Mouse (Mus musculus) heart, embryonic 11.5 days (tissue): ENCODE results near the gene Acin1. TPM values are rescaled to one million over a fixed set of nuclear protein-coding genes. Genes with fewer than 3 reads are reported as not detected.

Experiments
- ATAC-seq: fragments of 200-750 bp; cut with Nextera tagmentation; replicated peaks from 2 replicates; pipeline ENCODE4 v1.8.0; 2017; ENCODE audit warnings: moderate library complexity; ENCODE audit not compliant: insufficient number of reproducible peaks, low FRiP score, low TSS enrichment
- H3K27ac ChIP-seq: fragments of 300-500 bp; sonication (generic); 2 replicates; pipeline ENCODE4 v1.5.1; 2014; ENCODE audit warnings: mild to moderate bottlenecking, low read depth, low read length
- H3K27me3 ChIP-seq: fragments of 300-500 bp; sonication (generic); 2 replicates; pipeline ENCODE4 v1.6.1; 2014; ENCODE audit warnings: mild to moderate bottlenecking, low read length, mixed read lengths; ENCODE audit not compliant: control insufficient read depth, insufficient read depth
- H3K36me3 ChIP-seq: fragments of 300-500 bp; sonication (generic); 2 replicates; pipeline ENCODE4 v1.6.1; 2014; ENCODE audit warnings: mild to moderate bottlenecking, low read length, moderate library complexity, mixed read lengths; ENCODE audit not compliant: control insufficient read depth, insufficient read depth
- H3K4me1 ChIP-seq: fragments of 300-500 bp; sonication (generic); 2 replicates; pipeline ENCODE4 v1.6.1; 2014; ENCODE audit warnings: low read length; ENCODE audit not compliant: control insufficient read depth, insufficient read depth
- H3K4me2 ChIP-seq: fragments of 300-500 bp; sonication (generic); 2 replicates; pipeline ENCODE4 v1.6.1; 2014; ENCODE audit warnings: mild to moderate bottlenecking, moderate library complexity
- H3K4me3 ChIP-seq: fragments of 300-500 bp; sonication (generic); 2 replicates; pipeline ENCODE4 v1.5.1; 2014; ENCODE audit warnings: low read depth, low read length
- H3K9ac ChIP-seq: fragments of 300-500 bp; sonication (generic); 2 replicates; pipeline ENCODE4 v1.6.1; 2014; ENCODE audit warnings: mild to moderate bottlenecking, low read depth, low read length, moderate library complexity
- H3K9me3 ChIP-seq: fragments of 300-500 bp; sonication (generic); replicated peaks from 2 replicates; pipeline ENCODE4 v1.6.1; 2016; ENCODE audit warnings: low read length; ENCODE audit not compliant: control insufficient read depth
- WGBS: fragments of 180-500 bp; shearing (Covaris S2); extraction: QIAGEN DNeasy Blood & Tissue Kit; methylation state at CpG from one replicate; pipeline ENCODE4 v1.1.7; 2014; ENCODE audit not compliant: insufficient replicate concordance; 5-methylcytosine and 5-hydroxymethylcytosine counted together
- polyA plus RNA-seq: library from polyadenylated mRNA; unstranded; fragments of >200 nt; fragmentation: Nextera tagmentation; extraction: Ambion mirVana; gene quantifications from 2 replicates; pipeline ENCODE4 v1.2.1, GENCODE M21; 2014

Gene Acin1
- polyA plus RNA-seq, 1 experiment from 2014 or later: 96.8 TPM

- WGBS: 87% methylated on average over 10 of the region's 10 CpGs
- no peak for ATAC-seq
- H3K9ac ChIP-seq: no peak overlapping the region
- no peaks in the 10 kb centered on the region for H3K27me3 ChIP-seq
- H3K36me3 ChIP-seq: peaks cover 39% of the 10 kb centered on the region
- H3K4me3 ChIP-seq: no peak overlapping the region
- H3K4me1 ChIP-seq: no peaks in the 10 kb centered on the region
- no peaks in the 10 kb centered on the region for H3K9me3 ChIP-seq
- no peak overlapping the region for H3K4me2 ChIP-seq
- H3K27ac ChIP-seq: no peak overlapping the region
Observed at GRCm38 (mm10) chr14:54664477-54665222, 22.1 kb downstream of the Acin1 start.

GRCm38 (mm10) chr14:54660009-54660408, 26.7 kb downstream of the Acin1 start:
- no peaks in the 10 kb centered on the region for H3K27me3 ChIP-seq
- H3K9me3 ChIP-seq: no peaks in the 10 kb centered on the region
- H3K9ac ChIP-seq: no peak overlapping the region
- peaks cover 29% of the 10 kb centered on the region for H3K36me3 ChIP-seq
- no peak overlapping the region for H3K4me2 ChIP-seq
- H3K4me3 ChIP-seq: no peak overlapping the region
- H3K27ac ChIP-seq: no peak overlapping the region
- ATAC-seq: no peak
- H3K4me1 ChIP-seq: no peaks in the 10 kb centered on the region
- WGBS: 88% methylated on average over 2 of the region's 2 CpGs

DNA sequence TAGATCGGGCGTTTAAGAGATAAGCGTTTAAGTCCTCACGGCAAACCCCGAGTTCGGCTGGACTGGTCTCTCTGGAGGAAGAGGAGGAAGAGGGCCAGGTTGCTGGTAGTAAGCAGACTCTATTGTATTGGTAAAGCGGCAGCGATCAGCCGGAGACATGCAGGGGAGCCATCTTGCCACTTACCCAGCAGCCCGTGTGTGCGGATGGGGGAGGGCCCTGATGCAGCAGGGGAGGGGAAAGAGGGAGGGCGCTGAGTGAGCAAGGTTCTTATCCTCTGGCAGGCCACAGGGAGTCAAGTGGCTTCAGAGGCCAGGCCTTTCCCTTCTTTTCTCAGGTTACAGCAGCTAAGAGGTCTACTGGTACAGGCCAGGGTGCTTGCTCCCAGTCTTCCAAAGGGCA, 33.2 kb downstream of the Acin1 start:
- H3K36me3 ChIP-seq: peaks cover 29% of the 10 kb centered on the region
- WGBS: 2% methylated on average over 12 of the region's 12 CpGs
- peak overlapping the region; percentile 83 for H3K4me3 ChIP-seq

GRCm38 (mm10) chr14:54652787-54653186, 33.9 kb downstream of the Acin1 start:
- ATAC-seq: no peak; the same call in 1 of the 2 replicates
- under 1% methylated on average over 7 of the region's 7 CpGs for WGBS
- peaks cover 26% of the 10 kb centered on the region for H3K36me3 ChIP-seq
- H3K4me2 ChIP-seq: peak overlapping the region; percentile 80
- H3K27me3 ChIP-seq: no peaks in the 10 kb centered on the region
- H3K9me3 ChIP-seq: no peaks in the 10 kb centered on the region
- H3K4me3 ChIP-seq: peak overlapping the region; percentile 83
- H3K27ac ChIP-seq: peak overlapping the region; percentile 93
- H3K4me1 ChIP-seq: peaks cover 25% of the 10 kb centered on the region
- peak overlapping the region; percentile 87 for H3K9ac ChIP-seq

More for the DNA sequence above, 33.2 kb downstream of the Acin1 start:
- Histone ChIP-seq H3K4me2 (peak overlapping the region; percentile 80), H3K9me3 (no peaks in the 10 kb centered on the region), H3K9ac (peak overlapping the region; percentile 87), H3K27me3 (no peaks in the 10 kb centered on the region), H3K27ac (peak overlapping the region; percentile 93), H3K4me1 (peaks cover 25% of the 10 kb centered on the region)
- ATAC-seq: peak; percentile 78

GRCm38 (mm10) chr14:54651556-54651955, 35.2 kb downstream of the Acin1 start:
- Histone ChIP-seq H3K27me3 (no peaks in the 10 kb centered on the region), H3K9ac (no peak overlapping the region), H3K4me1 (peaks cover 25% of the 10 kb centered on the region), H3K4me3 (no peak overlapping the region), H3K4me2 (no peak overlapping the region), H3K36me3 (peaks cover 33% of the 10 kb centered on the region), H3K27ac (no peak overlapping the region), H3K9me3 (no peaks in the 10 kb centered on the region)
- no peak for ATAC-seq
- WGBS: 75% methylated on average over 4 of the region's 4 CpGs

DNA sequence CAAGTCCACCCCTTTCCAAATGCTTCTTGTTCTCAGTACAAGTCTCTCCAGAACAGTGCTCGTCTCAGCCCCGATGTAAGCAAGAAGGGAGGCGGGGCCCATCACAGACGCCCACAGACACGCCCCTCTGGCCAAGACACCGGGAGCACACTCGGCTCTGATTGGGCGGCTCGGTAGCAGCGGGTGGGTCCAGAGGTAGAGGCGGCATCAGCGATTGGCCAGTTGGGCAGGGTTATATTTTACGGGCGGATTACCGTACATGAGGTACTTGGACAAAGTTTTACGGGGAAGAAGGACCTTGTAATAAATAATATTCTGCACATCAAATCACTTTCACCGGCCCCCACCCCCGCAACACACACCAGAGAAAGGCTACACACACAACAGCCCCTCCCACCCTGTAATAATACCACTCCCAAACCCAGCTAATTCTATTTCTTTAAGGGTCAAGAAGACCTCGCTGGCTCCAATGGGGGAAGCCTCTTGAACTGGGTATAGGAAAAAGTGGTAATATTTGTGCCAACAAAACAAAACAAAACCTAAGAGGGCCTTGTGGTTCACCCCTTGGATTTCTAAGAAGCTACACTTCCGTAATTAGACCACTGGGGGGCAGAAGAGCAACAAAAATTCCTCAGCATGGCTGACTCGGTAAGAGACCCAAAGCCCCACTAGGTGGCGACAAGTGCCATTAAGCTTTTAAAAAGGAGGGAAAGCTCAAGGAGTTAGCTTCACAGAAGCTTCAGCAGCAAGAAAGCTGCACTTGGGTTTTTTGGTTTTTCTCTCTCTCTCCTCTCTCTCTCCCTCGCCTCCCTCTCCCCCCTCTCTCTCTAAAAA, 35.9 kb downstream of the Acin1 start:
- 59% methylated on average over 23 of the region's 23 CpGs for WGBS
- H3K4me2 ChIP-seq: no peak overlapping the region
- H3K4me3 ChIP-seq: no peak overlapping the region
- no peaks in the 10 kb centered on the region for H3K9me3 ChIP-seq
- peaks cover 25% of the 10 kb centered on the region for H3K4me1 ChIP-seq
- no peak overlapping the region for H3K9ac ChIP-seq
- no peak; the same call in 1 of the 2 replicates for ATAC-seq
- H3K27me3 ChIP-seq: no peaks in the 10 kb centered on the region
- peaks cover 38% of the 10 kb centered on the region for H3K36me3 ChIP-seq
- no peak overlapping the region for H3K27ac ChIP-seq

GRCm38 (mm10) chr14:54647900-54648299, 38.8 kb downstream of the Acin1 start:
- ATAC-seq: no peak
- Histone ChIP-seq H3K9me3 (no peaks in the 10 kb centered on the region), H3K27ac (no peak overlapping the region), H3K4me1 (peaks cover 16% of the 10 kb centered on the region), H3K27me3 (no peaks in the 10 kb centered on the region), H3K4me3 (no peak overlapping the region), H3K4me2 (no peak overlapping the region), H3K9ac (no peak overlapping the region), H3K36me3 (peaks cover 64% of the 10 kb centered on the region)
- 78% methylated on average over 4 of the region's 4 CpGs for WGBS

DNA sequence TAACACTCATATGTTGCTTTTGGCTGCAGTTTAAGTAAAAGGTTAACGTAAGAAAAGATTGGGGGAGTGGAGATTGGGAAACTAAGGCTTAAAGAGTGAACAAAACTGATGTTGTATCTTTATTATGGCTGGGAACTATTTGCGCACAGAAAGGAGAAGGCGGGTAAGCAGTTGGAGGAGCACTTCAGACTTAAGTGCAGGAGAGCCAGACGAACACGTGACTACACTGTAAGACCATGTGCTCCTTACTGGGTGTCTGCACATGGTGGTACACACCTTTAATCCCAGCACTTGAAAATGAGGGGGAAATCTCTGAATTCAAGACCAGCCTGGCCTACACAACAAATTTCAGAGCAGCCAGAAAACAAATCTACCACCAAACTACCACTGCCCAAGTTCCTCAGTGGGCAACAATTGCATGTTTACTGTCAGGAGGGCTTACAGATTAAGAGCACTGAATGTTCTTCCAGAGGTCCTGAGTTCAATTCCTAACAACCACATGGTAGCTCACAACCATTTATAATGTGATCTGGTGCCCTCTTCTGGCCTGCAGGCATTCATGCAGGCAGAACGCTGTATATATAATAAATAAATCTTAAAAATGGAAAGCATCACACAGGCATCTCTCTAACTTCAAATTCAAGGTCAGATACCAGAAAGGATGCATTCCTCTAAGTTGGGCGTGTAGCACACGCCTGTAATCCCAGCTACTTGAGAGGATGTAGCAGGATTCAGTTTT, 39.7 kb downstream of the Acin1 start:
- no peak for ATAC-seq
- 95% methylated on average over 8 of the region's 8 CpGs for WGBS
- Histone ChIP-seq H3K4me1 (peaks cover 9% of the 10 kb centered on the region), H3K9ac (no peak overlapping the region), H3K4me2 (no peak overlapping the region), H3K36me3 (peaks cover 72% of the 10 kb centered on the region), H3K9me3 (no peaks in the 10 kb centered on the region), H3K27ac (no peak overlapping the region), H3K27me3 (no peaks in the 10 kb centered on the region), H3K4me3 (no peak overlapping the region)
